Mouse (Mus musculus): ENCODE measurements around the gene Abhd11. TPM values are rescaled to one million over a fixed set of nuclear protein-coding genes. Genes with fewer than 3 reads are reported as not detected.

The Abhd11 gene
- total and polyA plus RNA-seq, 2 experiments from 2014 or later: 56.8 to 85.3 TPM

DNA sequence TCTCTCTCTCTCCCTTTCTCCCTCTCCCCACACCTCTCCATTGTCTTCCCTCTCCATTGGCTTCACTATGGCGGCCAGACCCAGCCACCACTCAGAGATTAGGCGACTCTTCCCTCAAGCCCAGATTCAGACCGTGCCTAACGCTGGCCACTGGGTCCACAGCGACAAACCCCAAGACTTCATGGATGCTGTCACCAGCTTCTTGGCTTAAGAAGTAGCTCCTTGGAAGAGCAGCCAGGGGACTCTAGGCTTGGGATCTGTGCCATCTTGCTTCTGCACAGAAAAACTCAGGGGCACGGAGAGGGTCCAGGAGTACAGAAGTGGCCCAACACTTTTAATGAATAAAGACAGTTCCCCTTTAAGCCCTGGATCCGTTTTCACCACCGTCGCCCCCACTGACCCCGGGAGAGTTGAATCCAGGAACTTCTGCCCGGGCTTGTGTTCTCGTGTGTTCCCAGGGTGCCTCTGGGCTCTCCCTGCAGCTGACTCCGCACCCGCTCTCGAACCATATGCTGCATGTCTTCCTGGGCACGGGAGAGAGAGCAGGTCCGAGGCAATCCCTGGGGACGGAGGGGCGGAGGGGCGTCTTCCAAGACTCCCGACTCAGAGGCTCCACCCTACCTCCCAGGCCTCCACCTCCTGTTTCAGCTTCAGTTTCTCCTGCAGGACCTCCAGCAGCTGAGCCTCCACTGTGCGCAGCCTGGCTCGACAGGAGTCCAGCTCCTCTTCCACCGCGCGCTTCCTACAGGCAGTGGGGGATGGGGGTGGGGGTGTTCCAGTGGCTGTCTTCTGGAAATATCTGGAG, 3.1 kb downstream of the Abhd11 start:
- H3K9ac ChIP-seq (replicated peaks; ENCODE audit: low read length, poor library complexity, severe bottlenecking): 0 out of 2 replicates have a peak overlapping the region, but pooled peaks have one; percentile 24
- peaks cover 2% of the 10 kb centered on the region; the same call in 1 of the 2 replicates for H3K36me3 ChIP-seq (ENCODE audit: insufficient read depth, low read length)
- no peak for TF ChIP-seq CTCF (IDR thresholded peaks at IDR 0.05)
- H3K27me3 ChIP-seq (ENCODE audit: insufficient read depth, low read length): no peaks in the 10 kb centered on the region
- H3K4me2 ChIP-seq (ENCODE audit: low read depth, low read length, poor library complexity, severe bottlenecking): peak overlapping the region; percentile 28
- DNase-seq (ENCODE audit: low spot score): peak; percentile 19
- ATAC-seq (ENCODE audit: low FRiP score): no peak
- peaks cover 9% of the 10 kb centered on the region; the same call in 1 of the 2 replicates for H3K4me1 ChIP-seq (ENCODE audit: insufficient read depth, low read length)
- no peaks in the 10 kb centered on the region for H3K9me3 ChIP-seq (ENCODE audit: low read length)
- WGBS: 29% methylated on average over 26 of the region's 26 CpGs
- no peak overlapping the region for H3K27ac ChIP-seq (ENCODE audit: low read depth, low read length)
- no peak overlapping the region for H3K4me3 ChIP-seq (ENCODE audit: low read depth, low read length)

GRCm38 (mm10) chr5:135012671-135013441, 3.9 kb downstream of the Abhd11 start:
- Histone ChIP-seq H3K9ac (replicated peaks; ENCODE audit: low read length, poor library complexity, severe bottlenecking) (0 out of 2 replicates have a peak overlapping the region, but pooled peaks have one; percentile 24), H3K36me3 (ENCODE audit: insufficient read depth, low read length) (peaks cover 2% of the 10 kb centered on the region; the same call in 1 of the 2 replicates), H3K27me3 (ENCODE audit: insufficient read depth, low read length) (no peaks in the 10 kb centered on the region), H3K4me3 (ENCODE audit: low read depth, low read length) (no peak overlapping the region), H3K4me1 (ENCODE audit: insufficient read depth, low read length) (peaks cover 9% of the 10 kb centered on the region; the same call in 1 of the 2 replicates), H3K27ac (ENCODE audit: low read depth, low read length) (no peak overlapping the region), H3K4me2 (ENCODE audit: low read depth, low read length, poor library complexity, severe bottlenecking) (peak overlapping the region; percentile 28), H3K9me3 (ENCODE audit: low read length) (no peaks in the 10 kb centered on the region)
- peak; percentile 70 for TF ChIP-seq CTCF (IDR thresholded peaks at IDR 0.05)
- ATAC-seq (ENCODE audit: low FRiP score): no peak
- WGBS: 10% methylated on average over 15 of the region's 16 CpGs
- peak; percentile 75 for DNase-seq (ENCODE audit: low spot score)

DNA sequence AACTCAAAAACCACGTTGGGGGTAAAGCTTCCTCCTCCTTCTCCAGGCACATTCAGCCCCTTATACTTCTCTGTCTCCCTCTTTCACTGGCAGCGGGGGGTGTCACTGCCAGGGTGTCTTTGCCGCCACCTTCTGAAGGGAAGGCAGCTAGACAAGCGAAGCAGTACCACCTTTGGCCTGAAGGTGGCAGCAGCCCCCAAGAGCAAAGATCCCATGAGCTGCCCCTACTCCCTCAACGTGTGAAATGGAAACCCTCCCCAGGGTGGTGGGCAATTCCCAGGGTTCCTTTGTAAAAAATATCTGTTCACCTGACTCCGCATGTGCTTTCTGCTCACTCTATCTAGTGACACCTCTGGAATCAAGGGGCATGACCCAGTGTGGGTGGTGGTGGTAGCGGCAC, 6.5 kb downstream of the Abhd11 start:
- H3K9me3 ChIP-seq (ENCODE audit: low read length): no peaks in the 10 kb centered on the region
- H3K4me1 ChIP-seq (ENCODE audit: insufficient read depth, low read length): peaks cover 5% of the 10 kb centered on the region; the same call in 1 of the 2 replicates
- H3K4me2 ChIP-seq (ENCODE audit: low read depth, low read length, poor library complexity, severe bottlenecking): no peak overlapping the region
- H3K27me3 ChIP-seq (ENCODE audit: insufficient read depth, low read length): no peaks in the 10 kb centered on the region
- ATAC-seq (ENCODE audit: low FRiP score): no peak
- H3K4me3 ChIP-seq (ENCODE audit: low read depth, low read length): no peak overlapping the region
- WGBS: 18% methylated on average over 6 of the region's 7 CpGs
- H3K36me3 ChIP-seq (ENCODE audit: insufficient read depth, low read length): peaks cover 2% of the 10 kb centered on the region; the same call in 1 of the 2 replicates
- no peak overlapping the region for H3K9ac ChIP-seq (replicated peaks; ENCODE audit: low read length, poor library complexity, severe bottlenecking)
- TF ChIP-seq CTCF (IDR thresholded peaks at IDR 0.05): peak; percentile 97
- peak; percentile 84 for DNase-seq (ENCODE audit: low spot score)
- no peak overlapping the region for H3K27ac ChIP-seq (ENCODE audit: low read depth, low read length)

DNA sequence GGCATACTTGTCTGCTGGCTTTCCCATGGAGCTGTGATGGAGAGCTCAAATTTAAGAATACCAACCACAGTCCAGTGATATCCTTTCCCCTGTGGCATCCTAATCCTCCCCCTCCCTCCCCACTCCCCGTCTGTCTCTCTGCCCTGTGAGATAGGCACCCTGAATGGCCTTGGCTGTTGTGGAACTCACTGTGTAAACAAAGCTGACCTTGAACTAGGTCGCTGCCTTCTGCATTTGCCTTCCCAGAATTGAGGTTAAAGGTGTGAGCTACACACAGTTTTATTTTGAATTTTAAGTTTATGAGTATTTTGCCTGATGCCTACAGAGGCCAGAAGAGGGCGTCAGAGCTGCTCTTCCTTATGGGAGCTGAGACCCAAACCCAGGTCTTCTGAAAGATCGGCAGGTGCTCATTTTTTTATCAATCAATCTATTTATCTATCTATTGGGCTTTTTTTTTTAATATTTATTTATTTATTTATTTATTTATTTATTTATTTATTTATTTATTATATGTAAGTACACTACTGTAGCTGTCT, 7.3 kb downstream of the Abhd11 start:
- WGBS: 51% methylated on average over 4 of the region's 4 CpGs
- Histone ChIP-seq H3K9me3 (ENCODE audit: low read length) (no peaks in the 10 kb centered on the region), H3K9ac (replicated peaks; ENCODE audit: low read length, poor library complexity, severe bottlenecking) (no peak overlapping the region), H3K36me3 (ENCODE audit: insufficient read depth, low read length) (peaks cover 2% of the 10 kb centered on the region; the same call in 1 of the 2 replicates), H3K4me1 (ENCODE audit: insufficient read depth, low read length) (peaks cover 3% of the 10 kb centered on the region; the same call in 1 of the 2 replicates), H3K27ac (ENCODE audit: low read depth, low read length) (no peak overlapping the region), H3K4me2 (ENCODE audit: low read depth, low read length, poor library complexity, severe bottlenecking) (no peak overlapping the region), H3K4me3 (ENCODE audit: low read depth, low read length) (no peak overlapping the region), H3K27me3 (ENCODE audit: insufficient read depth, low read length) (no peaks in the 10 kb centered on the region)
- no peak for DNase-seq (ENCODE audit: low spot score)
- TF ChIP-seq CTCF (IDR thresholded peaks at IDR 0.05): peak; percentile 44
- no peak for ATAC-seq (ENCODE audit: low FRiP score)

DNA sequence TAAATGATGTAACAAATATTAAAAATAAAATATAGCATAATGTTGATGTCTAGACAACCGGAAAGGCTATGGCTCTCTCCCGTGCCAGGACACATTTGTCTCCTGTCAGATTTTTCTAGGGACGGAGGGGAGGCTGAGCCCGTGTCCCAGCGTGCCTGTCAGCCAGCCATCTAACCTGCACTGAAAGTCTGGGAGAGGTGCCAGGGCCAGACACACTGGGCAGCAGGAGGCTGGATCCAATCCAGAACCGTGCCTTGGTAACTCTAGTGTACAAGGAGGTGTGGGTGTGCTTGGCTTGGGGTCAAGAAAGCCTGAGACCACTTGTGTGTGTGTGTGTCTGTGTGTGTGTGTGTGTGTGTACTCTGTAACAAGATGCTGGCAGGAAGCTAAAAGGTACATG, 12.9 kb downstream of the Abhd11 start:
- Histone ChIP-seq H3K27me3 (ENCODE audit: insufficient read depth, low read length) (no peaks in the 10 kb centered on the region), H3K4me1 (ENCODE audit: insufficient read depth, low read length) (peaks cover 18% of the 10 kb centered on the region; the same call in 1 of the 2 replicates), H3K9me3 (ENCODE audit: low read length) (no peaks in the 10 kb centered on the region), H3K4me2 (ENCODE audit: low read depth, low read length, poor library complexity, severe bottlenecking) (no peak overlapping the region), H3K4me3 (ENCODE audit: low read depth, low read length) (no peak overlapping the region), H3K27ac (ENCODE audit: low read depth, low read length) (no peak overlapping the region), H3K9ac (replicated peaks; ENCODE audit: low read length, poor library complexity, severe bottlenecking) (no peak overlapping the region), H3K36me3 (ENCODE audit: insufficient read depth, low read length) (no peaks in the 10 kb centered on the region)
- DNase-seq (ENCODE audit: low spot score): peak; percentile 95
- TF ChIP-seq CTCF (IDR thresholded peaks at IDR 0.05): no peak
- ATAC-seq (ENCODE audit: low FRiP score): peak; percentile 57; the same call in 1 of the 2 replicates
- WGBS: 57% methylated on average over 6 of the region's 6 CpGs

All from midbrain, postnatal 0 days (tissue).